Mouse (Mus musculus) liver, postnatal 0 days (tissue): ENCODE results near the gene Fkbp6.

Experiments used
- CTCF ChIP-seq: sonication (generic); IDR thresholded peaks from 2 replicates; pipeline ENCODE4 v1.5.1; 2016; ENCODE audit warnings: antibody characterized with exemption, low read depth
- EP300 ChIP-seq: IDR thresholded peaks from 2 replicates; pipeline ENCODE4 v1.6.1; 2016; ENCODE audit warnings: antibody characterized with exemption, low read depth, mild to moderate bottlenecking

DNA sequence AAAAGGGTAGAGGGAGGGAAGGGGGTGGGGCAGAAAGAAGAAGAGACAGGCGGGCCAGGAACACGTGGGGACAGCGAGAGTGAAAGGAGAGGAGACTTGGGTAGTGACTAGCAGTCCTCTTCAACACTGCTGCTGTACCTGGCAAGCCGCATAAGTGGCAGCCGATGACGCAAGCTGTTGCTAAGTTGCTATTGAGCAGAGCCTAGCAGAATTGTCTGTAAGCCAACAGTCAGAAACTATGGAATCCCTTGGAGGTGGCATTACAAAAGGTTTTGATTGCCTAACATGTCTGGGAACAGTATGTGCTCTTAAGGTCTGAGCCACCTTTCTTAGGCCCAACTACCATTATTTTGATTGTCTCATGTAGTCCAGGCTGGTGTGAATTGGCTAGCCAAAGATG lies 18.5 kb upstream of the Fkbp6 start:
- no peak for TF ChIP-seq CTCF
- no peak for TF ChIP-seq EP300
